Mouse (Mus musculus) T-helper 1 cell (primary cell): ENCODE data around the gene Chchd2.

Source experiments
- in situ Hi-C: fragments of 300-600 bp; cut with MboI, MseI; formaldehyde crosslinking; loops from one replicate; pipeline ENCODE4 v1.15.1; 2025; ENCODE audit warnings: high pct_unique_total_duplicates

The Chchd2 gene

DNA sequence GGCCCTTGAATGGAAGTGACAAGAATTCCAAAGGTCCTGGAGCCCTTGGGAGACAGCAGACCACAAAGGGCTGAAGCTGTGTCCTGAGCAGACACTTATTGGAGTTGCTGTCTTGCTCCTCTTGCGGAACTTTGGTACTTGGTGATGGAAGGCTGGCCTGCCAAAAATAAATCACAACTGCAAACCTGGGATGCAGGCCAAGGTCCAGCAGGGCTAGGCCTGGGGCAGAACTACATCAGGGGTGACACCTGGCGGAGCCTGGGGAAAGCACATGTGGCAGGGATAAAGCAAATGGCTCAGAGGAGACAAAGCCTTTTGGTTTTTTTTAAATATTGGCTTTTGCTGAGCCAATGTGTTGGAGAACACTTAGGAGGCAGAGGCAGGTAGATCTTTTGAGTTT lies 8.3 kb downstream of the Chchd2 start:
- in situ Hi-C loops, result no loop called here

DNA sequence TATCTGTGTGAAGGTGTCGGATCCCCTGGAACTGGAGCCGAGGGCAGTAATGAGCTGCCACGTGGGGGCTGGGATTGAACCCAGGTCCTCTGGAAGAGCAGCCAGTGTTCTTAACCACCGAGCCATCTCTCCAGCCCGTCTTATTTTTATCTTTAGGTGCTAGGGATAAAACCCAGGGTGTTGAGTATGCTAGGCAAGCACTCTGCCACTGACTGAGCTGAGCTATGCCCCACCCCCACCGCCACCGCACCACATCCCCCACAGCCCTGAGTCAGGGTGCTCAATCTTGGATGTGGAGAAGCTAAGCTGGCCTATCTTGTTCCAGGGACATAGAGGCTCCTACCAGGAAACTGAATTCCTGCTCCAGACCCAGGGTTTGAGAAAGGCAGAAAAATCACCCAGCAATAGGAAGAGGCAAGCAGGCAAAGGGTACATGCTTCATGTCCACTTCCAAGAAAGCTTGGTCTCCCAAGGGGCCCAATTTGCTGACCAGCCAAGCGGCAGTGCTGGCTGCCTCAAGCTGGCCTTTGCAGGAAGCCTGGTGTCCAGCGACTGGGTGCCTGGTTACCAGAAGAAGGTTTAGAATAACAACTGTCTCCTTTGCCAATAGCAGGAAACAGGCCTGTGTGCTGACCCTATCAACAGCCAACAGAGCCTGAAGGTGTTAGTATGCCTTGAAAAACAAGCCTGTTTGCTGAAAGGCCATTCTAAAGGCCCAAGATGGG lies 9.4 kb downstream of the Chchd2 start:
- in situ Hi-C loops, result no loop called here

DNA sequence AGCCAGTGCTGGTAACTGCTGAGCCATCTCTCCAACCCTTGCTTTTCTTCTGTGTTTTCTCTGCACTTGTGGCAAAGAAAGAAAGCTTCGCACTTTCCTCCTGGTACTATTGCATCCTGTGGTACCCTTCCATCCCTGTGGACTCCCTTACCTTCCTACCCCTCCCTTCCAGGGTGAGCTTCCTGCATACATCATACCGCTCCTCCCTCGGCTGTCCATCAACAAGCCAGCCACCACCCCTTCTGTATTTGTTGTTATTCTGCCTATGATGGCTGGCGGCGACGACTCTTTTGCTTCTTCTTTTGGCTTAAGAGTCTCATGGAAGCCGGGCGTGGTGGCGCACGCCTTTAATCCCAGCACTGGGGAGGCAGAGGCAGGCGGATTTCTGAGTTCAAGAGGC lies 12.2 kb downstream of the Chchd2 start:
- in situ Hi-C loops, result no loop called here

DNA sequence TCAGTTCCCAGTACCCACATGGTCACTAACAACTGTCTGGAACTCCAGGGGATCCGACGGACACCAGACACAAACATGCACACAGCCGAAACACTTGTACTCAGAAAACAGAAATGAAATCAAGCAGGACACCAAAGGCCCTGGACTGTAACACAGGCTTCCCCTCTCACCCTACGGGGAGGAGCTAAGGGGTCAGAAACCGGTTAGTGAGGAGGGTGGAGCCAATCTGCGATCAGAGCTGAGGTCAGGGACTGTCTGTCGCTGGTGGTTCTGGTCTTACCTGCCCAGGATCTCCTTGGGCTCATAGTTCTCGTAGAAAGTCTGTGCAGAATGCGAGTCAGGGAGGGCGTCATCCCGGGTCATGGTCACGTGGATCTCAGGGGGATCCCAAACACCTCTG lies 13.3 kb downstream of the Chchd2 start:
- in situ Hi-C loops, result loop anchor here (25.0 kb wide), 3 partner anchors 487 to 812 kb away; no protein-coding TSS in a partner anchor

DNA sequence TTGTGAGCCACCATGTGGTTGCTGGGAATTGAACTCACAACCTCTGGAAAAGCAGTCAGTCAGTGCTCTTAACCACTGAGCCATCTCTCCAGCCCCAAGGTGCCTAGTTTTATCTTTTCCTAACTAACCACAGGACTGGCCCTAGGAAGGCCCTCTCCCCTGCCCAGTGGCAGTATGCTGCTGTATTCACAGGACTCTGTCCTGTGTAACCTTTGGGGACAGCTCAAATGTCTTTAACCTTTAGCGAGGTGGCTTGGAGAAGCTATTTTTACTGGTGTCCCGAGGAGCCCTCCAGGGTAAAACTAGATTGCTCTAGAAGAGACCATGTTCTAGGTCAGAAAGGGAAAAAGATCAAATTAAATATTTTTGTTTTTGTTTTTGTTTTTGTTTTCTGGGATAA lies 16.0 kb downstream of the Chchd2 start:
- in situ Hi-C loops, result loop anchor here (25.0 kb wide), 3 partner anchors 484 to 809 kb away; no protein-coding TSS in a partner anchor

DNA sequence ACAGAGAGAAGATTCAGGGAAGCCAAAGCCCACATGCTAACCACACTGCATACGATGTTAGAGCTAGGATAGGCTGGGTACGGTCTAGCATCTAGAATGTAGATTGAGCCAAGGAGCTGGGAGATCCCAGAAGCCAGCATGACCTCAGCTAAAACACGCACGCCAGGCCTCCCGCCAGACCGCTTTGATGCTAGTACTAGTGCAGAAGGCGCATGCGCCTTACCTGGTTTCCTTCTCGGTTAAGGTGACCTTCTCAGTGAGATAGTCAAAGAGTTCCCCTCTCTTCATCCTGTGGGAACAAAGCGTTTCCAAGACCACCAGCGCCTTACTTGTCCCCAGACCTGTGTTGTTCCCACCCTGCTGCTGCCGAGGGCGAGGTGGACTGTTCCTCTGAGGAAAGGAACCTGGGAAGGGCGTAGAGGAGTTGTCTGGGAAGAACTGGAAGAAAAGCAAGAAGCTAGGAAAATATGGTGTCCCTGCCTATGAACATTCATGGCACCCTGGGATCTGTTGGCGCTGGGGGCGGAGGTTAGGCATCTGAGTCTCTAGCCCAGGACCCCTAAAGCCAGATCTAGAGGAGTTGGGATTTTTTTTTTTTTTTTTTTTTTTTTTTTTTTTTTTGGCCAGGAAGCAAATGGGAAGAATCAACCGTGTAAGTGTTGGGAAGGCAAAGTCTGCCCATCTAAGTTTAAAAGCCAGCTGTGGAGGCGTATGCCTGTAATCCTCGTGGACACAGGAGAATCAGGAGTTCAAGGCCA lies 17.9 kb downstream of the Chchd2 start:
- in situ Hi-C loops, result loop anchor here (25.0 kb wide), 3 partner anchors 482 to 807 kb away; no protein-coding TSS in a partner anchor

DNA sequence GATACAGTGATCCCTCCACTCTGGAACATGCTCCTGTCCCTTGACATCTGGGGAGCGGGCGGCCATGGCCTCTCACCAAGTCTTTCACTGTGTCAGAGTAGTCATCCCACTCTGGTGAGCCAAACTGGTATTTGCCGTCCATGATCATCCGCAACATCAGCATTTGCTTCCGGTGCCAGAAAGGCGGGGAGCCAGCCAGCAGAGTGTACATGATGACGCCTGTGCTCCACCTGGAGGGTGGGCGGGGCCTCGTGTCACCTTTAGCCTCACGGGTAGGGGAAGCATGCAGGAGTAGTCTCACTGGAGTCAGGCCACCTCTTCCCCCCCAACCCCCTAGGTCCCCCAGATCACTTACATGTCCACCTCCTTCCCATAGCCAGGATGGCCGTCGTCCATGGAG lies 21.4 kb downstream of the Chchd2 start:
- in situ Hi-C loops, result loop anchor here (25.0 kb wide), 3 partner anchors 479 to 804 kb away; no protein-coding TSS in a partner anchor

DNA sequence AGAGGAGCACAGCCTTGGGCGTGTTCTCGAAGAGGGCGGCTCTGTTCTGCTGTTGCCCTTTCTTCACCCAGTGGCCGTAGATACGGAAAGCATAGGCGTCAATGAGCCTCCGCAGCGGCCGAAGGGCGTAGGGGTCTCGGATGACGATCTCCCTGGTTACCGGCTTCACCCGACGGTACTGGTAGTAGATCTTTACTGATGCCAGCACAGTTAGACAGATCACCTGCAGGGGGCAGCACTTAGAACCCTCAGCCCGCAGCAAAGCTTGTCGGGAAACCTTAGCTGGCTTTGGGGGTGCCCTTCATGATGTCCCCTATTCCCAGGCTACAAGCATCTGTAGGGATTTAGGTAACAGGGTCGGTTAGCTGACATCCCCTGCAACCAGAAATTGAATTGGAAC lies 22.8 kb downstream of the Chchd2 start:
- in situ Hi-C loops, result loop anchor here (25.0 kb wide), 3 partner anchors 477 to 802 kb away; no protein-coding TSS in a partner anchor

DNA sequence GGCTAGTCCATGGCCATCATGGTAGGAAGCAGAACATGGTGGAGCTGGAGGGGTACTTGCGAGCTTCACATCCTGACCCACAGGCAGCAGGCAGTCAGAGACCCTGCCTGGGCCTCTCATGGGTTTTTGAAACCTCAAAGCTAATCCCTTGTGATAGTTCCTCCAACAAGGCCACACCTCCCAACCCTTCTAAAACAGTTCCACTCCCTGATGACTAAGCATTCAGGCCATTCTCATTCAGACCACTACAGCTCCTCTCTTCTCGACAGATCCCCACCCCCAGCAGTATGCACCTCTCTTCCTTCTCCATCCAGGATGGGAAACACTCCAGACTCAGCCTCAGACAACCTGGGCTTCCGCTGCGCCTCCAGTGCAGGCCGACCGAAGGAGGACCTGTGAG lies 24.9 kb downstream of the Chchd2 start:
- in situ Hi-C loops, result loop anchor here (25.0 kb wide), 3 partner anchors 475 to 800 kb away; no protein-coding TSS in a partner anchor

DNA sequence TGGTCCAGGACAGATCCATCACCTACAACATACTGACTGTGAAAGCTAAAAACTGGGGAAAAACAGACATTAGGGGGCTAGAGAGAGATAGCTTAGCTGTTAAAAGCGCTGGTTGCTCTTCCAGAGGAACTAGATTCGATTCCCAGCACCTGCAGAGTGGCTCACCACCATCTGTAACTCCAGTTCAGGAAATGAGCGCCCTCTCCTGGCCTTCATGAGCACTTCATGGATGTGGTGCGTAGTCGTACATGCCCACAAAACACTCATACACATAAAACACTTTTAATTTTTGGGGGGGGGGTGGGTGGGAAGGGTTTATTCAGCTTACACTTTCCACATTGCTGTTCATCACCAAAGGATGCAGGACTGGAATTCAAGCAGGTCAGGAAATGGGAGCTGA lies 30.9 kb downstream of the Chchd2 start:
- in situ Hi-C loops, result loop anchor here (10.0 to 25.0 kb wide), 4 partner anchors 252 to 794 kb away; no protein-coding TSS in a partner anchor

DNA sequence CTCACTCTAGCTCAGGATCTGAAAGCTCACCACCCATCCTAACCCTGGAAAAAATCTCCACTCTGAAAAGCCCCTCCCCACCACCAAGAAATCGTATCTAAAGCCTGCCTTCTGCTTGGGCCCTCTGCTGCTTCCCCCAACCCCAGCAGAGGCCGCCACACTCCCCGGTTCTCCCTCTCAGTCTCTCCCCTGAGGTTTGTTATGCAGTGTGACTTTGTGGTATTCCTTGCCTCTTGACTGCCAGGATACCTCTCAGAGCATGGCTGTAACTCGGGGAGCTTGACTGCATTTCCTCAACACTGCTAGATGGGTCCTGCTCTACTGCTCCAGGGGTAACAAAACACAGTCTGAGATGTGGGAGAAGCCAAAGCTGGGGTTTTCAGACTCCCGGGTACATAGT lies 32.1 kb downstream of the Chchd2 start:
- in situ Hi-C loops, result loop anchor here (10.0 to 25.0 kb wide), 4 partner anchors 250 to 793 kb away; no protein-coding TSS in a partner anchor

DNA sequence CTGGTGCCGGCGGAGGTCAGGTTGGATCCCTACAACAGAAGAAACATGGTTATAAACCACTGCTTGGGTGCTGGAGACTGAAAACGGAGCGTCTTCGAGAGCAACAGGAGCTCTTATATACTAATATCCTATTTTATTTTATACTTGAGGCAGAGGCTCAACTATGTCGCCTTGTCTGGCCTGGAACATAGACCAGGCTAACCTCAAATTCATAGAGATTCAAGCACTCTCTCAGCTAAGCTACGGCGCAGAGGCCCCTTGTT lies 39.8 kb downstream of the Chchd2 start:
- in situ Hi-C loops, result loop anchor here (5.0 kb wide), 2 partner anchors 40 to 55 kb away; partner anchors contain the start of gene Chchd2

DNA sequence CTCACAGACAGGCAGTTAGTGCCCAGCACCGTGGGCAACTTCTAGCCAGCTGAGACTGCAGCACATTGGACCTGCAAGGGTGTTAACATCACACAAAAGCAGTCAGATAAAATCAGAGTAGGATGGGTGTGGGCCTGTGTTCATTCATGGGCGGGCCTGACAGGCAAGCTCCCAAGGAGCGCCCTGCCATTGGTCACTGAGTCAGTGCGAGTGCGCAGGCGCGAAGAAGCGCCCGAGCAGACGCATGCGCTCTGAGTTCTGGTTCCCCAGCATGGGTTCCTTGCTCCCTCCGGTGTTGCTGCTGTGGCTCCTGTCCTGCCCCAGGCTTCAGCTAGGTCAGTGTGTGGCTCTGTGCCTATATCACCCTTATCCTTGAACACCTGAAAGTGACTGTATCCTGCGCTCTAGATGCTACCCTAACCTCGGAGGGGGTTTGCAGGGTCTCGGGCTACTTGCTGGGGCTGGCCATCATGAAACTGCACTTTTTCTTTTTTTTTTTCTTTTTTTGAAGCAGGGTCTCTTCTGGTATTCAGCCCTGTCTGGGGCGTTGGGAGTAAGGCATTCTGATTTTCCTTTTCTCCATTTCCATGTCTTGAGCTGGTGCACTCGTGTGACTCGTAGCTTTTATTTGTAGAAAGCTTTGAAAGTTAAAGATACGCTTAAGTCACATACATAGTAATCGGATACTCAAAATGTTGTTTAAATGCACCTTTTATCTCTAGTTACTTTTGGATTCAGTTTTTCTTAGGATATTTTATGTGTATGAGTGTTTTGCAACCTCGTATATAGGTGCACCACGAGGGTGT lies 40.3 kb downstream of the Chchd2 start, which contains the start of gene Sumf2:
Gene Sumf2 (plus strand): TSS at position 235 of the 806 bp plus-strand sequence.
- in situ Hi-C loops, result loop anchor here (5.0 kb wide), 2 partner anchors 40 to 55 kb away; partner anchors contain the start of gene Chchd2

DNA sequence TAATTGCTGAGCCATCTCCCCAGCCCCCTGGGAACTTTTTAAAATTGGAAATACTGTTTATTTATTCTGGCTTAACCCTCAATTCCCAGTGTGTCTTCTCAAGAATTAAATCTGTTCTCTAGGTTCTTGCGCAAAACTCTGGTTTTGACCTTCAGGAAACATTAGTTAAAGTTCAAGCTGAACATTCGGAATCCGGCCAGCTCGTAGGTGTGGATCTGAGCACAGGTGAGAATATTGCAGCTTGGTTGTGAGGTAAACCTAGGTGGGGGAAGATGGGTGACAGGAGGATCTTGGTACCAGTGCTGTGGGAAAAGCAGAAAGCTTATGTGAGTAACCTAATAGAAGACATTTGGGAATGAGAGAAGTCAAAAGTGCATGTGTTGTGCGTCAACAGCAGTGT lies 42.4 kb downstream of the Chchd2 start:
- in situ Hi-C loops, result loop anchor here (5.0 kb wide), 2 partner anchors 42 to 53 kb away; partner anchors contain the start of gene Chchd2
